Mouse (Mus musculus): ENCODE measurements around the gene Btbd2. TPM values are rescaled to one million over a fixed set of nuclear protein-coding genes. Genes with fewer than 3 reads are reported as not detected.

The Btbd2 gene
- polyA plus RNA-seq, 1 experiment from 2014 or later = 14.4 TPM

DNA sequence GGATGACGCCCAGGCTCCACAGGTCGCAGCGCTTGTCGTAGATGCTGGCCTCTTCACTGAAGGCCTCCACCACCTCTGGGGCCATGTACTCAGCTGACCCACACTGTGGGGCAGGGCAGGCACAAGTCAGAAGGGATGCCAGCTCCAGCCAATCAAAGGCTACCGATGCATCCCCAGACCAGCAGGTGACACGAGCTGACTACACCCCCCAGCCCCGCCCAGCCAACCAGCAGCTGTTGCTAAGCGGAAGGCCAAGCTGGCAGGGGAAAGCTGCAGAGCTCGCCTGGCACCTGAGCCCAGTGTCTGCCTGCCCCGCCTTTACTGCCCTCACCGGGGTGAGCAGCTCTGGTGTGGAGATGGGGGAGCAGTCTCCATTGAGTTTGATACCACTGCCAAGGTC is 11.7 kb upstream of the Btbd2 start:
- 72% methylated on average over 11 of the region's 11 CpGs for WGBS (ENCODE audit: insufficient replicate concordance)
- Histone ChIP-seq H3K27me3 (no peaks in the 10 kb centered on the region), H3K4me3 (replicated peaks) (no peak overlapping the region), H3K27ac (replicated peaks) (no peak overlapping the region), H3K4me1 (replicated peaks) (peaks cover 79% of the 10 kb centered on the region), H3K9ac (no peak overlapping the region), H3K36me3 (replicated peaks) (peaks cover 86% of the 10 kb centered on the region), H3K9me3 (replicated peaks) (no peaks in the 10 kb centered on the region), H3K4me2 (no peak overlapping the region)
- no peak for ATAC-seq (ENCODE audit: insufficient read depth)

DNA sequence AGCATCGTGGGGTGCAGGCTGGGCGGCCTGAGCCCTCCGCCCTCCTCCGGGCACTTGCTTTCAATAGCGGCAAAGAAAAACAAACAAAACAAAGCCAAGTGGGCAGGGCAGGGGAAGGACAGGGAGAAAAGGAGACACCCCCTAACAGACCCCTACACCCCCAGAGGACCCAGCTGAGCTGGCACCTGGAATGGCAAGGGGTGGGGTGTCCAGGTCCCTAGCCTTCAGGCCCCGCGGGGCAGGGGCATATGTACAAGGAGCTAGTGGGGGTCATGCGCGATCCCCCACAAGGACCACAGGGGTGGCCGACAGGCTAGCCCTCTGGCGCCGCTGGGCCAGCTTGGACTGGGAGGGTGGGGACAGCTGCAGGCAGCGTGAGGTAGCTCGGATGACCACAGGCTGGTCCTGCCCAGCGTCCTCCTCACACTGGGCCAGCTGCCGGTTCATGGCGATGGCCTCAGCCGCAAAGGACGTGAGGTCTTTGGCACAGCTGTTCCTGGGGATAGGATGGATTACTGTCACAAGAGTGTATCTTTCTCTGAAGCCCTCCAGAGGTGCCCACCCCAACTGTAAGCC is 10.1 kb upstream of the Btbd2 start:
- H3K4me1 ChIP-seq (replicated peaks) = peaks cover 77% of the 10 kb centered on the region
- H3K4me3 ChIP-seq (replicated peaks) = no peak overlapping the region
- no peaks in the 10 kb centered on the region for H3K9me3 ChIP-seq (replicated peaks)
- ATAC-seq (ENCODE audit: insufficient read depth) = no peak
- WGBS (ENCODE audit: insufficient replicate concordance) = 90% methylated on average over 19 of the region's 19 CpGs
- peak overlapping the region; percentile 51; the same call in 1 of the 2 replicates for H3K27ac ChIP-seq (replicated peaks)
- H3K27me3 ChIP-seq = no peaks in the 10 kb centered on the region
- H3K9ac ChIP-seq = no peak overlapping the region
- H3K4me2 ChIP-seq = no peak overlapping the region
- H3K36me3 ChIP-seq (replicated peaks) = peaks cover 69% of the 10 kb centered on the region

DNA sequence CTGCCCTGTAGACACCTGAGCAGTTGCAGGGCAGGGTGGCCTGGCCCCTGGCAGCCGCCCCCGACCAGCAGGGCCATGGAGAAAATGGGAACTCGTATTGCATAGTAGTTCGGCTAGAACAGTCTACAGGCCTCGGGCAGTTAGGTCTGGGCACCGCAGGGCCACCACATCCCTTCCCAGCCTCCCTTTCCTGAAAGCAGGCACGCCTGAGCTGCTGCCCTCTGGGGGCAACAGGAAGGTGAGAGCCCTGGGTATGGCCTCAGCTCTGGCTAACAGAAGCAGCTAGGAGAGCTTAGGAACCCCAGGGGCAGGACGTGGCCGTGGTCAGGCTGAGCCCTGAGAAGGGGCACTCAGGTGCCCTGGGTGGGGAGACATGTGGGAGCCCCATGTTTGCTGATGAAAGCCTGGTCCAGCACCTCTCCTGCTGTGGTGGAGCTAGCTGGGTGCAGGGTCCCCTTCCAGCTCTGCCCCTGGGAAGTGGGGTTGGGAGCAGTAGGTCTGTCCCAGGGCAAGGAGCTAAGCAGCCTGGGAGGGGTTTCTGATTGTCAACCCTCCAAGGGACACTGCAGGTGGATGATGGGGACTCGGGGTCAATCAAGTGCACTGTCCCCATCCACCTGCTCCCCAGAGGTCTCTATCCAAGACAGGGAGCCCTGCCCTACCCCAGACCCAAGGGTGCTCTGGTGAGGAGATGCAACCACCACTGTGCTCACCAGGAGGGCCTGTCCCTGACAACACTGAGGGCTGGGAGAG is 9.3 kb upstream of the Btbd2 start:
- Histone ChIP-seq H3K9me3 (replicated peaks) (no peaks in the 10 kb centered on the region), H3K27me3 (no peaks in the 10 kb centered on the region), H3K9ac (no peak overlapping the region), H3K4me1 (replicated peaks) (peaks cover 75% of the 10 kb centered on the region), H3K36me3 (replicated peaks) (peaks cover 62% of the 10 kb centered on the region), H3K27ac (replicated peaks) (peak overlapping the region; percentile 51), H3K4me3 (replicated peaks) (no peak overlapping the region), H3K4me2 (no peak overlapping the region)
- no peak for ATAC-seq (ENCODE audit: insufficient read depth)
- WGBS (ENCODE audit: insufficient replicate concordance) = 68% methylated on average over 10 of the region's 10 CpGs

DNA sequence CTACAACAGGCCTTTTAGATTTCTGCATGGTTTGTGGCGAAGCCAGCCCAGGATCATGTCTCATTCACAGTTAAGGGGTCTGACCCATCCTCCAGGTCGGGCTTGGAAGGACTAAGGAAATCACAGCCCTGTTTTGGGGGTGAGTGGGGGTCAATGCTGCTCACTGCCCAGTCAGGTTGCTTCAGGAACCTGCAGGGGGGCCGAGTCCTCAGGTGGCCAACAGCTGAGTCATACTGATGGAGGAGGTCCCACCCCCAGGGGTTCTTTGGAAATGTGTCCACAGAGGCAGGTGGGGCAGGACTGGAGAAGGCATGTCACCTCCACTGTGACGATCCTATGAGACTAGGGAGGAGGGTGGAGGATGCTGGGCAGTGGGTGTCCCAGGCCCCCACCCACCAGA is 8.6 kb upstream of the Btbd2 start:
- Histone ChIP-seq H3K9me3 (replicated peaks) (no peaks in the 10 kb centered on the region), H3K36me3 (replicated peaks) (peaks cover 55% of the 10 kb centered on the region), H3K27me3 (no peaks in the 10 kb centered on the region), H3K27ac (replicated peaks) (peak overlapping the region; percentile 51; the same call in 1 of the 2 replicates), H3K4me2 (peak overlapping the region; percentile 51), H3K4me3 (replicated peaks) (no peak overlapping the region), H3K4me1 (replicated peaks) (peaks cover 77% of the 10 kb centered on the region), H3K9ac (no peak overlapping the region)
- WGBS (ENCODE audit: insufficient replicate concordance) = 52% methylated on average over 4 of the region's 4 CpGs
- no peak for ATAC-seq (ENCODE audit: insufficient read depth)

DNA sequence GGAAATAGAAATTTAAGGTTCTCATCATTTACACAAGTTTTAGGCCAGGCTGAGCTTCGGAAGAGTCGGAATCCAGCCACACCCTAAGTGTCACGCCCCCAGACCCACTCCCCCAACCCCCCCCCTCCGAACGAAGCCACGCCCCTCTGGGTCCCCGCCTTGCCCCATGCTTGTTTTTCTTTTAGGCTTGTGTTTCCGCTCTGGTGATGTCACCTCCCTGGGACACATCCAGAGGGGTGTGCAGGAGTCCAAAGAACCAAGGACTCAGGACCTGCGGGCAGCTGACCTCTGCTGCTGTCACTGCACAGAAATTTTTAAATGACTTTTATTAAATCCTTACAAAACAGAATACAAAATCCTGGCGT is 8.1 kb upstream of the Btbd2 start:
- H3K4me1 ChIP-seq (replicated peaks) = peaks cover 77% of the 10 kb centered on the region
- peak overlapping the region; percentile 76 for H3K27ac ChIP-seq (replicated peaks)
- WGBS (ENCODE audit: insufficient replicate concordance) = 13% methylated on average over 10 of the region's 10 CpGs
- no peak; the same call in 1 of the 2 replicates for ATAC-seq (ENCODE audit: insufficient read depth)
- H3K9ac ChIP-seq = peak overlapping the region; percentile 7; the same call in 1 of the 2 replicates
- H3K36me3 ChIP-seq (replicated peaks) = peaks cover 50% of the 10 kb centered on the region
- peak overlapping the region; percentile 51 for H3K4me2 ChIP-seq
- no peaks in the 10 kb centered on the region for H3K27me3 ChIP-seq
- no peak overlapping the region; the same call in 1 of the 2 replicates for H3K4me3 ChIP-seq (replicated peaks)
- H3K9me3 ChIP-seq (replicated peaks) = no peaks in the 10 kb centered on the region

DNA sequence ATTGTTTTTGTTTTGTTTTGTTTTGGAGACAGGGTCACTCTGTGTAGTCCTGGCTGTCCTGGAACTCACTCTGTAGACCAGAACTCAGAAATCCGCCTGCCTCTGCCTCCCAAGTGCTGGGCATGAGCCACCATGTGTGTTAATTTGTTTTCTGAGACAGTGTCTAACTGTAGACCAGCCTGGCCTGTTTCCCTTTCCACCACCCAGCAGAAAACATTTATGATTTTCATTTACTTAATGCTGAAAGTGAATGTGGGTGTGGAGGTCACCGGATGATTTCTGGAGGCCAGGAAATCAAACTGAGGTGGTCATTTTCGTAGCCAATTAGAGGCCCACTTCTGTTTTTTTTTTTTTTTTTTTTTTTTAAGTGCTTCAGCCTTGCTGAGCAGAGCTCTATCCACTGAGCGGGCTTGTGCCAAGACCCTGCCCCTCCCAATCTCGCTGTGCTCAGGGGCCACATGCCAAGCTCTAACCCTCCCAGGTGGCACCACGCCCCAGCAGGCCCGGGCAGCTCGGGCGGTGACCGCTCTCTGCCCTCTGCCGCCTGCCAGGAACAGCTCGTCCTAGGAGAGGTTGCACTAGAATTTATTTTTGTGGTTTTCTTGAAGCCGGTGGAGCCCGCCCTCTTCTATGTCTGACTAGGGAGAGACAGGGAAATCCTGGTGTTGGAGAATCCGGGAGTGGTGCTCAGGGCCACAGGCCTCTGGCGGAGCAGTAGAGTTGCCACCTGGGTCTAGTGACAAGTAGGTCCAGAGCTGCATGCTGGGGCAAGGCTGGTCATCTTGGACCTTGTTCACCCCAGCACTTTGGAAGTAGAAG is 7.5 kb upstream of the Btbd2 start:
- Histone ChIP-seq H3K4me3 (replicated peaks) (no peak overlapping the region; the same call in none of the 2 replicates), H3K4me2 (peak overlapping the region; percentile 51), H3K9me3 (replicated peaks) (no peaks in the 10 kb centered on the region), H3K4me1 (replicated peaks) (peaks cover 77% of the 10 kb centered on the region), H3K27me3 (no peaks in the 10 kb centered on the region), H3K36me3 (replicated peaks) (peaks cover 44% of the 10 kb centered on the region), H3K27ac (replicated peaks) (peak overlapping the region; percentile 76), H3K9ac (peak overlapping the region; percentile 7)
- WGBS (ENCODE audit: insufficient replicate concordance) = 10% methylated on average over 16 of the region's 16 CpGs
- peak; percentile 35 for ATAC-seq (ENCODE audit: insufficient read depth)

DNA sequence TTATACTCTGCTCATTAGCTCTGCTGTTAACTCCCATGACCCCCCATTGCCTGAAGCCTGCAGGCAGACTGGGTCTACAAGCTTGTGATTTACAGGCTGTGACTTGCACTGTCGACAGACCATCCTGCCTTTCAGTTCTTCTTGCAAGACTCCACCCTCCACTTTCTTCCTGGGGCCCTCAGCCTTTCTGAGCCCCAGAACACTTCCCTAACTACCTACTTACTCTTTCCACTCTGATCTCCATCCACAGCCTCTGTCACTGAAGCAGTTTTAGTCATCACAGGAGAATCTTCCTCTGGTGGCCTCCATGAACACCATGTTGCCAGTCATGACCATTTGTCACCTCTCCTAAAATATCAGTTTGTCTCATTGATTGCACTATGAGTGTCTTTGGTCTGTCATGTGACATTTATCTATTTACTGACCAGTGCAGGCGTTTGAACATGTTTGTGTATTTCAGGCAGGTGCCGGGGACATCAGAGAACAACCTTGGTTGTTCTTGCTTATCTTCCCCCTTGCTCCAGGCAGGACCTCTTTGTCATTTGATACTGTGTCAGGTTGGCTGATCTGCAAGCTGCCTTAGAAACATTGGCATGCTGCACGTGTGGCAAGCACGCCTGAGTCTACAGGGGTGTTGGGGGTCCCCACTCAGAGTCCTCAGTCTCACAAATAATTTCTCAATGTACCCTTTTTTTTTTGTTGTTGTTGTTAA is 6.8 kb upstream of the Btbd2 start:
- H3K9me3 ChIP-seq (replicated peaks) = no peaks in the 10 kb centered on the region
- peak overlapping the region; percentile 51 for H3K4me2 ChIP-seq
- peaks cover 74% of the 10 kb centered on the region for H3K4me1 ChIP-seq (replicated peaks)

DNA sequence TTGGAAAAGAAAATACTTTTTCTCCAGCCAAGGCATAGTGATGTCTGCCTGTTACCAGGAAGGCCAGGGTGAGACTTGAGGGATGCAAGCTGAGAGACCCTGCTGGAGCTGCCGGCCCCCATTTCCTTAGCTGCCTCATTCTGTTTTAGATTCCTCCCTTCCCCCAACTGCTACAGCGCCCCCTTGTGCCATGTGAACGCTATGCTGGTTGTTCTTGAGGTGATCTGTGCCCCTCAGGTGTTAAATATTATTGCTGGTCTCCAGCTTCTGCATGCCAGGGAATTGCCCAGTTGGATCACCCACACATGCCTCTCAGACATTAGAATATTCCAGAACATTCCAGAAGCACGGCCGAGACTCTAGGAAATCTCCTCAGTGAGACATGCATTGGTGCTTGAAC is 4.3 kb upstream of the Btbd2 start:
- Histone ChIP-seq H3K4me1 (replicated peaks) (peaks cover 78% of the 10 kb centered on the region), H3K36me3 (replicated peaks) (peaks cover 12% of the 10 kb centered on the region), H3K4me3 (replicated peaks) (no peak overlapping the region), H3K4me2 (no peak overlapping the region), H3K27ac (replicated peaks) (no peak overlapping the region), H3K9ac (no peak overlapping the region), H3K9me3 (replicated peaks) (no peaks in the 10 kb centered on the region), H3K27me3 (no peaks in the 10 kb centered on the region)
- 37% methylated on average over 5 of the region's 5 CpGs for WGBS (ENCODE audit: insufficient replicate concordance)
- no peak for ATAC-seq (ENCODE audit: insufficient read depth)

More for the DNA sequence above, 6.8 kb upstream of the Btbd2 start:
- Histone ChIP-seq H3K4me3 (replicated peaks) (no peak overlapping the region), H3K9ac (no peak overlapping the region), H3K27me3 (no peaks in the 10 kb centered on the region), H3K36me3 (replicated peaks) (peaks cover 37% of the 10 kb centered on the region), H3K27ac (replicated peaks) (peak overlapping the region; percentile 76)
- WGBS (ENCODE audit: insufficient replicate concordance) = 9% methylated on average over 5 of the region's 5 CpGs
- ATAC-seq (ENCODE audit: insufficient read depth) = no peak

DNA sequence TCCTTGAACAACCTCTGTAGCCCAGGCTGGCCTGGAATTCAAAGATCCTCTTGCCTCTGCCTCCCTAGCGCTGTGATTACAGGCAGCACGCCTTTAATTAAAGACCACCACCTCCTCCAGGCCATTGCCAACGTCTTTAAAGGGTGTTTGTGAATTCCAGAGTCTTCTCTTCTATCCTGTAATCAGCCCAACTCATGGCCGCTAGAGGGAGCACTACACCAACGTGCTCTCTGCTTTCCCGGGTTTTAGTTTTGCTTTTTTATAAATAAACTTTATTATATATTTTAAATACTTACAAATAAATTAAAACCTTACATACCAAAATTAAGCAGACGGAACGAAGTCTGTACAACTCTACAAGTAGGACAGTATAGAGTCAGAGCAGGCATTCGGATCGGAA is 2.3 kb upstream of the Btbd2 start:
- Histone ChIP-seq H3K9me3 (replicated peaks) (no peaks in the 10 kb centered on the region), H3K4me2 (peak overlapping the region; percentile 53), H3K27ac (replicated peaks) (peak overlapping the region; percentile 87), H3K4me1 (replicated peaks) (peaks cover 77% of the 10 kb centered on the region), H3K36me3 (replicated peaks) (no peaks in the 10 kb centered on the region), H3K9ac (peak overlapping the region; percentile 34), H3K27me3 (no peaks in the 10 kb centered on the region), H3K4me3 (replicated peaks) (peak overlapping the region; percentile 42)
- ATAC-seq (ENCODE audit: insufficient read depth) = 0 out of 2 replicates have a peak, but pooled peaks have one; percentile 32
- WGBS (ENCODE audit: insufficient replicate concordance) = 12% methylated on average over 10 of the region's 10 CpGs

DNA sequence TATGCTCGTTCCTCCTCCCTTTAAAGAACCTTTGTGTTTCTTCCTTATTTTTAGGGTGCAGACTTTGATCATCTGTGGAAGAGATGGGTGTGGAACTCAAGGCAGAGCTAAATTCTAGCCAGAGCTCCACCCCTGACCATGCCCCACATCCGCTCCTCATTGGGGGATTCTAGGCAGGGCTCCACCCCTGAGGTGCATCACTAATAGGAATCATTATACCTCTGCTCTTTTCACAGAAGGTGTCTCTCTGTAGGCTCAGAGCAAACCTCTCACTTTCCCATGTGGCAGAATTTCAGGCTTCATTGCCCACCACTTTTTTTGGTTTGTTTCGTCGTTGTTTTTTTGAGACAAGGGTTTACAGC is 2.0 kb upstream of the Btbd2 start:
- peak overlapping the region; percentile 42; the same call in 1 of the 2 replicates for H3K4me3 ChIP-seq (replicated peaks)
- H3K27me3 ChIP-seq = no peaks in the 10 kb centered on the region
- 49% methylated on average over 4 of the region's 4 CpGs for WGBS (ENCODE audit: insufficient replicate concordance)
- H3K4me2 ChIP-seq = peak overlapping the region; percentile 53
- no peaks in the 10 kb centered on the region for H3K36me3 ChIP-seq (replicated peaks)
- H3K27ac ChIP-seq (replicated peaks) = peak overlapping the region; percentile 87
- peaks cover 73% of the 10 kb centered on the region for H3K4me1 ChIP-seq (replicated peaks)
- H3K9me3 ChIP-seq (replicated peaks) = no peaks in the 10 kb centered on the region
- H3K9ac ChIP-seq = peak overlapping the region; percentile 34; the same call in 1 of the 2 replicates
- peak; percentile 48 for ATAC-seq (ENCODE audit: insufficient read depth)

Measured in liver, embryonic 15.5 days (tissue).